Mouse (Mus musculus) T-helper 2 cell (primary cell): ENCODE measurements around the gene Gm525.
"Not testable (repeated sequence)": the region's sequence is repeated elsewhere in the genome, so short reads cannot be mapped to it uniquely, and the experiment has no call there.

Source experiments
- in situ Hi-C: fragments of 300-600 bp; cut with MboI, MseI; formaldehyde crosslinking; loops from one replicate; pipeline ENCODE4 v1.15.1; 2025; ENCODE audit warnings: high pct_unique_total_duplicates

Gm525 gene

GRCm38 (mm10) chr11:89073541-89073940 is at the start of gene Gm525:
Gene Gm525 (plus strand): TSS chr11:89073841.
- in situ Hi-C loops, result loop anchor here (10.0 kb wide), 1 partner anchor 369 kb away; no protein-coding TSS in a partner anchor

DNA sequence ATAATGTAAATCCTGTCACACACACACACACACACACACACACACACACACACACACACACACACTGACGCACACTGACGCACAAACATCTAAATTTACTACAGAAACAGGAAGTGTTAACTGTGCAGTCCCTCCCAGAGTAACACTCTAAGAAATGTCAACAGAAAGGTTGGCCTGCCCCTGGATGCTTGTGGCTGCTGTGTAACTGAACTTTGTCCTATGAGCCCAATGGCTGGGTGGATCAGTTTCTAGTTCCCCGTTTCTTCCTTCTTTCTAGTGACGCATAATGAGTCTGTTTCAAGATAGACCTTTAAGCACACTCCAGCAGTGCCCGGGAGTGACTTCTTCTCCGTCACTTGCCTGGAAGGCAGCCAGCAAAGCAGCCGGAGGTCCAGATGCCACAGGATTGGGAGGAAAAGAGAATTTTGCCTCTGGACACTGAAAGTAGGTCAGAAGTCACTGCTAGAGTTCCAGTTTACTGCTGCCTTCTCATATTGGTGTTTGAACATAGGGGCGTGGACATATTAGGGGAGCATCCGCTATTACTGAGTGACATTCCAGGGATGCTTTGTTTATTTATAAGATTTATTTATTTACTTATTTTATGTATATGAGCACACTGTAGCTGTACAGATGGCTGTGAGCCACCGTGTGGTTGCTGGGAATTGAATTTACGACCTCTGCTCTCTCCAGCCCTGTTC is 49.3 kb upstream of the Gm525 start:
- in situ Hi-C loops, result no loop called here

GRCm38 (mm10) chr11:89025603-89026002 is 48.0 kb upstream of the Gm525 start:
- in situ Hi-C loops, result no loop called here

DNA sequence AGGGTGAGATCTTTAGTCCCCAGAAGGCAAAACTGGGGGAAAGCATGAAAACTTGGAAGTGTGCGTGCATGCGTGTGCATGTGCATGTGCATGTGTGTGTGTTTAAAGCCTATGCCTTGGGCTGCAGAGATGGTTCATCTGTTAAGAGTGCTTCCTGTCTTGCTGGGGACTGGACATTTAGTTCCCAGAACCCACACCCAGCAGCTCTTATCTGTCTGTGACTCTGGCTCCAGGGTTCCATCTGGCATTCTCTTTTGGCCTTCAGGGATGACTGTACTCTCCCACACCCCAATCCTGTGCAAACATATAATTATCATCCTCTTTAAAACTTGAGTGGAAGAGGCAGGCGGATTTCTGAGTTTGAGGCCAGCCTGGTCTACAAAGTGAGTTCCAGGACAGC is 47.5 kb upstream of the Gm525 start:
- in situ Hi-C loops, result no loop called here

GRCm38 (mm10) chr11:89027955-89028361 is 45.7 kb upstream of the Gm525 start:
- in situ Hi-C loops, result no loop called here

DNA sequence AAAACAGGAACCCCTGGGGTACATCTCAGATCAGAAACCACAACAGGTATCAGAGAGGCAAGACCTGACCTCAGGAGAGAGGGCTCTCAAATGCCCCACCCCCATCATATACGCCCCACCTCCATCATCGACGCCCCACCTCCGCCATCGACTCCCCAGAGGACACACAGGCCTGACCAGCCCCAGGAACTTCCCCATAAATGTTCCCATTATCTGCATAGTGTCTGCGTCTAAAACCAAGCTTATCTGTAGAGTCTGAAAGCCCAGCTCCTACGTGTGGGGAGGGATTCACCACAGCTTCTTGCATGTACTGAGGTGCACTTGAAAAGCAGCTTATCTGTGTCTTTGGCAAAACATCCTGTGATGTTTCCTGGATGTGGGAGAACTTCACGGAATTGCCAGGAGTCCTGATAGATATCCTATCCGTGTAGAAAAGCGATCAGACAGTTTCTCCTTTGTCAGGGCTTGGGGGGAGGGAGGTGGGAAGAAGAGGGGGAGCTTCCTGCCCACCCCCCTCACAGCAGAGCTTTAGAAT is 44.7 kb upstream of the Gm525 start:
- in situ Hi-C loops, result no loop called here

DNA sequence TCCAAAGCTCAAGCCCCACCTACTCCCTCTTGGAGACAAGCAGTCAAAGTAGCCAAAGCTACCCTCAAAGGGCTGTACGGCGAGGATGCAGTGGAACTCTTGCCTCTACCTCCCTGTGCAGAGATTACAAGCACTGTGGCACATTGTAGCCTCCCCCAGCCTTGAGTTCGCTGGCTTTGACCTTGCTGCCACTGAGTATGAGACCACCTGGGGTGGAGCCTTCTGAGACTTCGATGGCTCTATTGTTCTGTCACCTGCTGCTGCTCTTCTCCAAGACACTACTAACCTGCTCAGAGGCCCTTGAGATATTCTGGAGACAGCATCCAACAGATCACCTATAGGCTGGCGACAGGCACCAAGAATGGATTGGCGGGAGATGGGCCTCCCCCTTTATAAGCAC is 43.1 kb upstream of the Gm525 start:
- in situ Hi-C loops, result no loop called here

GRCm38 (mm10) chr11:89031189-89031588 is 42.5 kb upstream of the Gm525 start:
- in situ Hi-C loops, result no loop called here

DNA sequence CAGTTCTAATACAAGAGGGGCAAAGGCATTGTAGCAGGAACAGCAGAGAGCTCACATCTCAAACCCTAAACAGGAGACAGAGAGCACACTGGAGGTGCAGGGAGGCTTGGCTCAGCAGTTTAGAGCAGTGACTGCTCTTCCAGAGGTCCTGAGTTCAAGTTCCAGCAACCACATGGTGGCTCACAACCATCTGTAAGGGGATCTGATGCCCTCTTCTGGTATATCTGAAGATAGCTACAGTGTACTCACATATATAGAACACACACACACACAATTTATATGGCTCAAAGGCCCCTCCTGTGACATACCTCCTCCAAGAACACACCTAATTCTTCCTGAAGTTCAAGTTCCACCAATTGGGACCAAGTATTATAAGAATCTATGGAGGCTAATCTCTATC is 39.0 kb upstream of the Gm525 start:
- in situ Hi-C loops, result no loop called here

- in situ Hi-C loops, result no loop called here
Measured at GRCm38 (mm10) chr11:89035552-89035951, 38.1 kb upstream of the Gm525 start.

DNA sequence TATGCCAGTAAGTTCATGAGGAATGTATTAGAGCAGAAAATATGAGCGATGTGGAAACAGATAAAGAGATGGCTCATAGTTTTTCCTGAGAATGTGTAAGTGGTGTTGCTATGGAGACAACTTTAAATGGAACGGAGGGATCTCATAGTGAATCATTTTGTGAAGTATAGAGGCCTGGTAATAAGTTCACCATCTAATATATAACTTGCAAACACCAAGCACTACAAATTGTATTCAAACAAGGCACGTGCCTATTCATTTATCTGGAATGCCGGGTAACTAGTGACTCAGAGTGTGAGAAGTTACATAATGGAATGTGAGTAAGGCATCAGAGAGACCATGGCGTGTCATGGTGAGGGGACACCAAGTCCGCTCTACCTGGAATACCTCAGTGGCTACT is 35.1 kb upstream of the Gm525 start:
- in situ Hi-C loops, result no loop called here

- in situ Hi-C loops, result no loop called here
Measured at GRCm38 (mm10) chr11:89039325-89039724, 34.3 kb upstream of the Gm525 start.

DNA sequence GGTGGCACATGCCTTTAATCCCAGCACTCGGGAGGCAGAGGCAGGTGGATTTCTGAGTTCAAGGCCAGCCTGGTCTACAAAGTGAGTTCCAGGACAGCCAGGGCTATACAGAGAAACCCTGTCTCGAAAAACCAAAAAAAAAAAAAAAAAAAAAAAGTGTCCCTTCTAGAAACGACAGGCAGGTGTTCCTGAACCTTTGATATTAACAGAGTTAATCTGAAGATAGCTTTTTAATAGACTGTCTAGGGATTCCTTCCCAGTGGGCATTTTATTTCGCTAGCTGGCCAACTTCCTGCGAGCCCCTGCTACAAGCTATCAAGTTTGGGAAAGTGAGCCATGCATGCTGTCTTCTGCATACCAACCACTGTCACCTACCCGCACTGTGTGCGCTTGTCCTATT is 32.6 kb upstream of the Gm525 start:
- in situ Hi-C loops, result not testable (repeated sequence)

- in situ Hi-C loops, result no loop called here
Measured at GRCm38 (mm10) chr11:89043046-89043445, 30.6 kb upstream of the Gm525 start.

DNA sequence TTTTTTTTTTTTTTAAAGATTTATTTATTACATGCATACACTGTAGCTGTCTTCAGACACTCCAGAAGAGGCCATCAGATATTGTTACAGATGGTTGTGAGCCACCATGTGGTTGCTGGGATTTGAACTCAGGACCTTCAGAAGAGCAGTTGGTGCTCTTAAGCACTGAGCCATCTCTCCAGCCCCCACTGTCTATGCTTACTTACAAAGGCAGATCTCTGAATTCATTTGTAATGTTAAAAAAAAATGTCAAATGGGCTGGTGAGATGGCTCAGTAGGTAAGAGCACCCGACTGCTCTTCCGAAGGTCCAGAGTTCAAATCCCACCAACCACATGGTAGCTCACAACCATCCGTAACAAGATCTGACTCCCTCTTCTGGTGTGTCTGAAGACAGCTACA is 28.1 kb upstream of the Gm525 start:
- in situ Hi-C loops, result not testable (repeated sequence)

- in situ Hi-C loops, result no loop called here
Measured at GRCm38 (mm10) chr11:89046021-89046420, 27.6 kb upstream of the Gm525 start.

- in situ Hi-C loops, result no loop called here
Measured at GRCm38 (mm10) chr11:89051767-89052166, 21.9 kb upstream of the Gm525 start.

- in situ Hi-C loops, result no loop called here
Measured at GRCm38 (mm10) chr11:89055931-89056690, 17.5 kb upstream of the Gm525 start.

- in situ Hi-C loops, result no loop called here
Measured at GRCm38 (mm10) chr11:89058515-89059270, 14.9 kb upstream of the Gm525 start.

DNA sequence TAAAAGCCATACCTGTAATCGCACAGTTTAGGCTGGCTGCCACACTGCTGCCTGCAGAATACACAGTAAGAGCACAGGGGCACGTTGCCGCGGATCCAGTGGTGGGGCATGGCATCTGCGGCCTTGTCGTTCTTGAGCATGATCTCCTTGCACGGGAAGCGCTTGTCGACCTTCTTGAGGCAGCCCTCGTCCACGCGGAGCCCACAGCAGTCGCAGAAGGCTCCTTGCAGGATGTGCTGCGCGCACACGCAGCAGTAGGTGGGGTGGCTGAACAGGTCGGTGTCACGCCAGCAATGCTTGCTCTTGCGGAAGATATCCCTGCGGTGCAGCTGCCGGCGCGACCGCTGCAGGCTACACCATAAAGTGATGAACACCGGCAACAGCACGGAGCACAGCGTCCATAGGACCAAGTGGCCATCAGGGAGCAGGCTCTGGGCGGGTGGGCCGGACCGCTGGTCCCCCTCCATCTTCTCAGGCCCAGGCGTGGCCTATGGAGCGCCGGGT is 13.7 kb upstream of the Gm525 start:
- in situ Hi-C loops, result loop anchor here (10.0 kb wide), 1 partner anchor 1085 kb away; no protein-coding TSS in a partner anchor

DNA sequence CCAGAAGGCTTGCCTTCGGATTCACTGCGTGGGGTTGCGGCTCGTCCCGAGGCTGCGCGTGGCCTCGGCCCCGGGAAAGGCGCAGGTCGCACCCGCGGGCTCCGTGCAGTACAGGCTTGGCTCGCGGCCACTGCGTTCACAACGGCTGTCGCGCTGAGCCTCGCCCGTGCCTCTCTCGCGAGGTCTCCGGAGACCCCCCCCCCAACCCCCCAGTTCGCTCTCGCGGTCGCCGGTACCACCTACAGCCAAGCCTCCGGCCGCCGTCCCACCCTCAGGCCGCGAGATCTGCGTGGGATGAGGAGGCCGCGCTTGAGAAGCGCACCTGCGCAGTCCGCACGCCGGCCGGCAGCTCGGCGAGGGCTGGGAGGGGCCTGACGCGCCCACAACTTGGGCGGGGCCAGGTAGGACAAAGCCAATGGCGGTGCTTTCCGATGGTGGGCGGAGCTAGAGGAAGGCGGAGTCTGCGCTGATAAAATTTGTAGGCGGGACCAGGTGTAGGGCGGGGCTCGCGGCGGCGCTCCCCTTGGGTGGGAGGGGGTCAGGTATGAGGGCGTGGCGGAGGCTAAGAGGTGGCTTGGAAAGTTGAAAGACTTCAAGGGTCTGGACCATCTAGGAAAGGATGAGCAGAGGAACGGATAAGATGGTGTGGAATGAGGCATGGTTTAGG is 13.1 kb upstream of the Gm525 start:
- in situ Hi-C loops, result loop anchor here (10.0 kb wide), 1 partner anchor 1086 kb away; no protein-coding TSS in a partner anchor
